Mouse (Mus musculus): ENCODE measurements around the gene Slc41a2.

- TF ChIP-seq POLR2A (IDR thresholded peaks at IDR 0.05; ENCODE audit: borderline replicate concordance, insufficient read depth, low read length) (no peak), CTCF (IDR thresholded peaks at IDR 0.05; ENCODE audit: borderline replicate concordance, insufficient read depth, low read depth, low read length) (no peak)
Observed at GRCm38 (mm10) chr10:83181831-83182572, 155.7 kb downstream of the Slc41a2 start.

Measured in cerebellum, adult 2 months (tissue).